Mouse (Mus musculus) right cerebral cortex, adult 2 months (tissue): Measurements from ENCODE around the gene Prr19.
A peak's percentile ranks its signal among the peaks of the same experiment; 100 is the strongest.
"Not testable (repeated sequence)": the region's sequence is repeated elsewhere in the genome, so short reads cannot be mapped to it uniquely, and the experiment has no call there.

Experiments
- DNase-seq, 2 experiments: peaks; one replicate each; pipeline ENCODE4 v3.0.0; 2021 to 2022; ENCODE audit warnings: low spot score in 2 of 2

The Prr19 gene

GRCm38 (mm10) chr7:25301063-25301462 lies at the start of gene Prr19:
TSS of gene Prr19 (plus strand) at chr7:25301411.
- DNase-seq = no peak

GRCm38 (mm10) chr7:25251822-25252221 lies 49.4 kb upstream of the Prr19 start:
- no peak for DNase-seq

- no peak for DNase-seq
These were observed 39.3 kb upstream of the Prr19 start for GRCm38 (mm10) chr7:25261896-25262295.

- no peak for DNase-seq
These were observed 37.0 kb upstream of the Prr19 start for GRCm38 (mm10) chr7:25263968-25264870.

DNA sequence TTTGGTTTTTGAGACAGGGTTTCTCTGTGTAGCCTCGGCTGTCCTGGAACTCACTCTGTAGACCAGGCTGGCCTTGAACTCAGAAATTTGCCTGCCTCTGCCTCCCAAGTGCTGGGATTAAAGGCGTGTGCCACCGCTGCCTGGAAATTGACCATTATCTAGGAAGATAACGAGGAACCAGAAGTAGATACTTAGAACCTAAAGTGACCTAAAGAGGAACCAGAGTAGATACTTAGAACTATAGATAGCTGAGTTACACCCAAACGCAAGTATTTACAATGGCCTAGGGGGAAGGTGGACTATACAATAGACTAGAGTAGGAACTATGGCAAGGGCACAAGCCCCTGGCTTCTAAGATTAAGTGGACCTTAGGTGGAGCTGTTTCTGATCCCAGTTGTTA lies 35.5 kb upstream of the Prr19 start:
- DNase-seq = not testable (repeated sequence)

DNA sequence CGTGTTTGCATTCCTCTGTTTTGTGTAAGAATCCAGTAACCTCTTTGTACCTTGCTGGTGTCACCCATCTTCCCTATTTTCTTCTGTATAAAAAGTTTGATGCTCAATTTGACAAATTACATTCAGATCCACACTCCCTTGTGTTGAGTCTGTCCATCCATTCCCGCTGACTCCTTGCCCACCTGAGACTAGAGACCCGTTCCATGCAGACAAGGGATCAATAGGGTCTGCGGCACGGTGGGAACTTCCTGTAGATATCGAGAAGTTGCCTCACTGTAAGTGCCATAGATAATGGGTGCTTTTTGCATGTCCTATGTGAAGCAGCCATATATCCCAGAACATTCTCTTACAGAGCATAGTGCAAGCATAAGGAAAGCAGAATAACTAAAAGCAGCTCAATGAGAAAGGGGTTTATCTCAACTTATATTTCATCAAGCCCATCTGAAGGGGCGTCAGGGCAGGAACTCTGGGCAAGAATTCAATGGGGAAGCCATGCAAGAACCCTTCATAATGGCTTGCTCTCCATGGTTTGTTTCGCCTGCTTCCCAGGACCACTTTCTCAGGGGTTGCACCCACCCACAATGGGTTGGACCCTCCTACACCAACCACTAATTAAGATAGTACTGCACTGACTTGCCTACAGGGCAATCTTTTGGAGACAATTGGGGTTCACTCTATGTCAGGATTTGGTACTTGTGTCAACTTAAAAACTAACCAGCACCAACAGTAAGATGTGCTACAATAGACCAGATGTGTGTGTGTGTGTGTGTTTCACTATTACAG lies 34.8 kb upstream of the Prr19 start:
- no peak for DNase-seq

DNA sequence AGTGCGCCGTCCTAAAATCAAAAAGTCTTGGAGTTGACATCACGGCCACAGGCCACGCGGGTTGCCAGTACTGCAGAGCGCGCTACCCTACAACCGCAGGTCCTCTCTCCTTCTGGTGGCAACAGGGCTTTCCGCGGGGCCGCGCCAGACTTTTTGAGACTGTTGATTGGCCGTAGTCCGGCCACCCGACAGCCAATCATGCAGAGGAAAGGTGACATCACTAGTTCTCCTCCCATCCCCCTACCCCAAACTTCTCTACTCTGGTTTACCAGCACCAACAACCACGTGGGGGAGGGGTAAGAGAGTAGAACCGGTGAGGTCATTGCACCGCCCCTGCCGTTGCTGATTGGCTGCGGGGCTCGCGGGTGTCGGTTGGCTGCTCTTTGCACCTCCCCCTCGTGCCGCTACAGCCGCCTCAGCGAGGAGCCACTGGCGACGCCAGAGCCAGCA lies 33.9 kb upstream of the Prr19 start, which contains the start of gene Cic:
Gene Cic (plus strand): TSS at position 404 of the 450 bp plus-strand sequence.
- DNase-seq = peak; percentile 99 to 100

GRCm38 (mm10) chr7:25267751-25268463 lies 33.3 kb upstream of the Prr19 start:
- peak; percentile 99 for DNase-seq

DNA sequence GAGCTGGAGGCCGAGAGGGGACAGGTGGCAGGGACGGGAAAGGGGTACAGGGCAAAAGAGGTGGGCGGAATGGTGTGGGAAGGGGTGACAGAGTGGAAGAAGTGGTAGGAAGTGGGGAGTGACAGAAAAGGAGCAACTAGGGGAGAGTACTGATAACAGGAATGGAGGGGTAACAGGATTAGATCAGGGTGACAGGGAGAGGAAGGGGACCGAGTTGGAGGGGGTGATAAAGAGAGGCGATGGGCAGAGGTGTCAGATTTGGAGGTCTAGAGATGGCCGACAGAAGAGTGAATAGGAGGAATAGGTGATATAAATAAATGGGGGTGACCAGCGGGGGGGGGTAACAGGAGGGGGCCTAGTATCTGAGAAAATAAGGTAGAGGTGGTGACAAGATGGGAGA lies 32.6 kb upstream of the Prr19 start:
- DNase-seq = no peak

GRCm38 (mm10) chr7:25269029-25269428 lies 32.2 kb upstream of the Prr19 start:
- no peak for DNase-seq

DNA sequence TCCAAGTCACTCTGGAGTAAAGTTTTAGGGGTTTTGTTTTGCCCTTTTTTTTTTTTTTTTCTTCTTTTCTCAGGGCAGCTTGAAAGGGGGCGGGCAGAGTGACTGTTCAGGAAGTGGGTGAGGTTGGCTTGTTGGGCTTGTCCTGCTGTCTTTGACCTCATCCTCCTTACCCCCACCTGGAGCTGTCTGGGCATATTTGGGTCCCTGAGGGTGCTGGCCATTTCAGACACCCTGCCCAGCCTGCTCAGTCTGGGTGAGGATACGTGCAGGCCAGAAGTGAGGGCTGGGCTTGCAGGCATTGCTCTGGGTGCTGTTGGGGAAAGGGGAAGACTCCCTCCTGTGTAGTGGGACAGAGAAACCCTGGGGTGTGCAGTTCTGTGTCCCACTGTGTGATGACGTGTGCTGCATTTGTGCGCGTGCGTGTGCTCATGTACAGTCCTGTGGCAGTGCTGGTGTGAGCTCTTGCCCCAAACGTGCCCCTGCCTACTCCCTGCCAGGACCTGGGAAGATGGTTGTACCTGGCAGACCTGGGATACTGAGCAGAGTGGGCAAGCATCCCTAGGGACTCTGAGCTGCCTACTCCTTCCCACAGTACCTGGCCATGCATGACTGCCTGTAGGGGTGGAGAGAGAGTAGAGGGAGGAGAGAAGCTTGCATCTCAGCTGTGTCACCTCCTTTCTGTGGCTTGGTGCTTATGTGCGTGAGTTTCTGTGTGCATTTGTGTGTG lies 31.5 kb upstream of the Prr19 start:
- DNase-seq = no peak

DNA sequence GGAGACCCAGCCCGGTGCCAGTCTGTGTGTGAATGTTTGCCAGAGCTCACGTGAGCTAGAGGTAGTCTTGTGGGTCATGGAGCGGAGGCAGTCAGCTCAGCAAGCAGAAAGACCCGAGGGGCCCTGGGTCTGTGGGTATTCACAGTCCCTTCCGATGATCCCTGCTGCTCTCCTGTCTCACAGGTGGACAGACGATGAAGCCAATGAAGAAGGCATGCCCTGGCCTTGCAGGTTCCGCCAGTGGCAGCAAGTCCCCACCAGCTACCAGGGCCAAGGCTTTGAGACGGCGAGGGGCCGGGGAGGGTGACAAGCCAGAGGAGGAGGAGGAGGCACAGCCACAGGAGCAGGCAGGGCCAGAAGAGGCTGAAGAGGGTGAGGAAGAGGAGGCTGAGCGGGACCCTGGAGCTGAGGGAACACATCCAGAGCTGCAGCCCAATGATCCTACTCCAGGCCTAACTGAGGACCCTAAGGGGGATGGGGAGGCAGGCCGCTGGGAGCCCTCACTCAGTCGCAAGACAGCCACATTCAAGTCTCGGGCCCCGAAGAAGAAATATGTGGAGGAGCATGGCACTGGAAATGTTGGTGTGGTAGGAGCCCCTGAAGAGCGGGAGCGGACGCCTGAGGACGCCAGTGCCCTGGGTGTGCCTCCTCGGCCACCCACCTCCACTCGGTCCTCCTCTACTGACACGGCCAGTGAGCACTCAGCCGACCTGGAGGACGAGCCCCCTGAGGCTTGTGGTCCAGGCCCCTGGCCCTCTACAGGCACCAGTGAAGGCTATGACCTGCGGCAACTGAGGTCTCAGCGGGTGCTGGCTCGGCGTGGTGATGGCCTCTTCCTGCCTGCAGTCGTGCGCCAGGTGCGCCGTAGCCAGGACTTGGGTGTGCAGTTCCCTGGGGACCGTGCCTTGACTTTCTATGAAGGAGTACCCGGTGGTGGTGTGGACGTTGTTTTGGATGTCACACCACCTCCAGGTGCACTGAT lies 30.3 kb upstream of the Prr19 start:
- no peak for DNase-seq

- no peak for DNase-seq
These were observed 29.4 kb upstream of the Prr19 start for GRCm38 (mm10) chr7:25271651-25272444.

- DNase-seq = no peak
These were observed 28.6 kb upstream of the Prr19 start for GRCm38 (mm10) chr7:25272445-25273258.

GRCm38 (mm10) chr7:25273259-25274241 lies 27.7 kb upstream of the Prr19 start:
- no peak for DNase-seq

DNA sequence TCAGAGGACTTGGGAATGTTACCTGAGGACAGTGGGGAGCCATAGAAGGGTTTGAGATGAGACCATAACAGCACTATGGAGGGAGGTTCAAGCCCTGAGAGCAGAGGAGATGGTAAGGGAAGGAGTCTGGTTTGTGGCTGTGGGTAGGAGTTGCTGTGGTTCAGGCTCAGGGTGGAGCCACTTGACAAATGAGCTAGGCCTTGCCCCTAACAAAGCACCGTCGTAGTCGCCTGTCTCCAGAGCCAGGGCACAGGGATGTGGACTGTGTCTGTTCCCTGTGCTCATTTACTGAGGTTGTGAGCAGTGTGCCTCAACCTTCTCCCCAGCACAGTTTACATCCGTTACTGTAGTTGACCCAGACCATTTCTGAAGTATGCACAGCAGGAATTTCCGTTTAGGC lies 26.6 kb upstream of the Prr19 start:
- DNase-seq = no peak

DNA sequence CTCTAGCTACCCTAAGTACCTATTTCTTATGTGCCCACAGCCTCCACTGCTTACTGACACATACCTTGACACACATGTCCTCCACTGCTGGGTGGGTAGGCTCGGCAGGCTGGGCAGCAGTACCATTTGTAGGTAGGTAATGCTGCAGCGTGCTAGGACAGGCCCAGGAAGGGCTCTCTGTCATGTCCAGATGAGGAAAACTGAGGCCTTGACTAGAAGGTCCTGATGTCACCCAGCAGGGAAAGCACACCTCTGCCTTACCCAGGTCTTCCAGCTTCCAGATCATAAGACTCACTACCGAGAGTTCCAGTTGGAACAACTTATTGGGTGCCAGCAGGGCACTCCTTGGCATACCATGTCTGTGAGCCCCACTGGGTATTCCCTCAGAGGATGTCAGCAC lies 26.2 kb upstream of the Prr19 start:
- no peak for DNase-seq
